Mouse (Mus musculus) stomach, embryonic 15.5 days (tissue): ENCODE measurements at regions not wholly inside any gene's neighbourhood (a gene's known extent, or its start where the extent isn't known, plus 50 kb on each side); places are given as distances from the start of the nearest gene placed in this dataset.

ENCODE experiments used
- ATAC-seq: fragments of 200-750 bp; cut with Nextera tagmentation; 2 replicates; pipeline ENCODE4 v1.8.0; 2017; ENCODE audit warnings: low read depth, moderate number of reproducible peaks, moderate TSS enrichment; ENCODE audit not compliant: insufficient read depth, low FRiP score
- H3K27ac ChIP-seq: fragments of 300-500 bp; sonication (generic); 2 replicates; pipeline ENCODE4 v1.5.1; 2015; ENCODE audit warnings: mild to moderate bottlenecking, inconsistent platforms
- H3K27me3 ChIP-seq: fragments of 300-500 bp; sonication (generic); replicated peaks from 2 replicates; pipeline ENCODE4 v1.6.1; 2015; ENCODE audit warnings: inconsistent platforms
- H3K36me3 ChIP-seq: fragments of 300-500 bp; sonication (generic); 2 replicates; pipeline ENCODE4 v1.6.1; 2015; ENCODE audit warnings: inconsistent platforms
- H3K4me1 ChIP-seq: fragments of 300-500 bp; sonication (generic); 2 replicates; pipeline ENCODE4 v1.6.1; 2015; ENCODE audit warnings: inconsistent platforms
- H3K4me2 ChIP-seq: fragments of 300-500 bp; sonication (generic); 2 replicates; pipeline ENCODE4 v1.6.1; 2015; ENCODE audit warnings: mild to moderate bottlenecking, inconsistent platforms
- H3K4me3 ChIP-seq: fragments of 300-500 bp; sonication (generic); replicated peaks from 2 replicates; pipeline ENCODE4 v1.5.1; 2015; ENCODE audit warnings: inconsistent platforms
- H3K9ac ChIP-seq: fragments of 300-500 bp; sonication (generic); 2 replicates; pipeline ENCODE4 v1.6.1; 2015; ENCODE audit warnings: inconsistent platforms
- H3K9me3 ChIP-seq: fragments of 300-500 bp; sonication (generic); 2 replicates; pipeline ENCODE4 v1.6.1; 2016; ENCODE audit warnings: inconsistent platforms
- WGBS: fragments of 180-500 bp; shearing (Covaris S2); methylation state at CpG from one replicate; pipeline ENCODE4 v1.1.7; 2015; 5-methylcytosine and 5-hydroxymethylcytosine counted together

DNA sequence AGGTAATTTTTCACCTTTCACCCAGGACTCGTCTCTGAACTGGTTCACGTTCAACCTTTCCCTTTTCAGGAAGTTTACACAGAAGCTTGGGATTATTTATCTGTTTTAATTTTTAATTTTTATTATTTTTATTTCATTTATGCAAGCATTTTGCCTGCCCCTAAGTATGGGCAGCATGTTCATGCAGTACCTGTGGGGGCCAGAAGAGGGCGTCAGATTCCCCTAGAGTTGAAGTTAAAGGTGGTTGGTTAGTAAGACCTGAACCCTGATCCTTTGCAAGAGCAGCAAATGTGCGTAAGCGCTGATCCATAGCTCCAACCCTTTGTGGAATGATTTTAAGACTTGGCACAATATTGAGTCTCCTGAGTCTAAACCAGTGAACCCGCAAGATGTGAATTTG, 271.7 kb upstream of the Rora start:
- Histone ChIP-seq H3K4me2 (no peak overlapping the region), H3K4me1 (no peaks in the 10 kb centered on the region), H3K4me3 (no peak overlapping the region), H3K9me3 (no peaks in the 10 kb centered on the region), H3K27ac (no peak overlapping the region), H3K36me3 (no peaks in the 10 kb centered on the region), H3K9ac (no peak overlapping the region), H3K27me3 (no peaks in the 10 kb centered on the region)
- no peak for ATAC-seq
- WGBS, result 79% methylated on average over 6 of the region's 6 CpGs

DNA sequence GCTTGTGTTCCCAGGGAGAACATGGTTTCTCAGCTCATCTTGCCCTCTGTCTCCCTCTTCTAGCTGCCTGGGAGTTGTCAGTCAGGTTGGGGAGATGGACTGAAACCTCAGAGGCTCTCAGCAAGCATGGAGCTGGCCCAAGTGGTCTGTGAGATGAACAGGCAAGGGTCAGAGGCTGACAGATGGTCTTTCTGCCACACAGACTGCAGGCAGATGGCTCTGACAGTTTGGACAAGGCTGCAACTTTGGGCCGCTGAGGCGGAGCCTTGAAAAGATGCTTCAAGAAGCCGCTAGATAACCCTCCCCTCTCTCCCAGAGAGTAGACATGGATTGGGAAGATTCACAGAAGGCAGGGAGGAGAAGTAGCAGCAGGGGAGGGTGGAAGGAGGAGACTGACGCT, 252.7 kb upstream of the Rora start:
- H3K36me3 ChIP-seq, result no peaks in the 10 kb centered on the region
- H3K27me3 ChIP-seq, result no peaks in the 10 kb centered on the region
- 57% methylated on average over 4 of the region's 4 CpGs for WGBS
- H3K9me3 ChIP-seq, result no peaks in the 10 kb centered on the region
- H3K4me2 ChIP-seq, result no peak overlapping the region
- H3K9ac ChIP-seq, result no peak overlapping the region
- no peak overlapping the region for H3K4me3 ChIP-seq
- no peak for ATAC-seq
- no peaks in the 10 kb centered on the region for H3K4me1 ChIP-seq
- no peak overlapping the region for H3K27ac ChIP-seq

DNA sequence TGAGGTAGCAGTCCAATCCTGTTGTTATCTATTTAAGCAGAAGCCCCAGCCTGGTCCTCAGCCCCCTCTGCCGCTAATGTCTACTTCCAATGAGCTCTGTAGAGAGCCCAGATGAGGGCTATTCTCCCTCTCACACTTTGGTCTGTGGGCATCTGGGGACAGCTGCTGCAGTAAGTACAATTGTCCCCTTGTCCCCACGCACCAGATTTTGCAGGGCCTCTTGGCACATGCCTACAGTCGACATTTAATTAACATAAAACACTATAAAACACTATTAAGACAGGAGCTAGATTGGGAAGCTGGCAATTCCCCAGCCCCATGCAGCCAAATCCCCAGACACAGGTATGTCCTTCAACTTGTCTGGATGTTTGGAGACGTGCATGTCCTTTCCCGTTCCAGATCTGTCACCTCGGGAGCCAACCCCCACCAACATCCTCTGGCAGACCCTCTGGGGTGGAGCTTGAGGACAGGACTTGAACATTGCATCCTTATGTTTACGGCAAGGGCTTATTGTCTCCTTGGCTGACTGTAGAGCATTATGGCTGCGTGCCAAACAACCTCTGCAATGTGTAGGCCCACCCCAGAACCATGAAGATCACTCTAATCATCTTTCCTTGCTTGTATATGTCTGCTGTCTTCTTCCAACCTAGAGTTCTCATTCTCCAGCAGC, 251.3 kb upstream of the Rora start:
- Histone ChIP-seq H3K9me3 (no peaks in the 10 kb centered on the region), H3K9ac (no peak overlapping the region), H3K4me3 (no peak overlapping the region), H3K4me1 (no peaks in the 10 kb centered on the region), H3K36me3 (no peaks in the 10 kb centered on the region), H3K4me2 (no peak overlapping the region), H3K27ac (no peak overlapping the region), H3K27me3 (no peaks in the 10 kb centered on the region)
- no peak; the same call in 1 of the 2 replicates for ATAC-seq
- 64% methylated on average over 8 of the region's 8 CpGs for WGBS

DNA sequence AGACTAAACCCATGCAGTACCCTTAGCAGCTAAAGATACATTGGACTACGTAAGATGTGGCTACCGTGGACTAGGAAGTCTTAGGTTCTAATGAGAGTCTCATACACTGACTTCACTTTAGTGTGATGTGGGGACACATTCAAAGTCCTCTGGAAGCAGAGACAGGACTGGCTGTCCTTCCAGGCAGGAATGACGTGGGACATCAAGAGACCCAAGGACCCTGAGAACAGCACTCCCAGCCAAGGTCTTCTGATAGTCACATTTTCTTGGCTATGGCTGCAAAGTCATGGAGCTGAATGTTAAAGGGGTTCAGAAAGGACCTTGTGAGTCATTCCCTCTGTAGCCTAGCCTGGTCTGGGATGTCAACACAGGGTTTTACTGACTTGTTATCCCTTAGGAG, 250.6 kb upstream of the Rora start:
- Histone ChIP-seq H3K27ac (no peak overlapping the region), H3K27me3 (no peaks in the 10 kb centered on the region), H3K36me3 (no peaks in the 10 kb centered on the region), H3K4me2 (no peak overlapping the region), H3K4me1 (no peaks in the 10 kb centered on the region), H3K4me3 (no peak overlapping the region), H3K9ac (no peak overlapping the region), H3K9me3 (no peaks in the 10 kb centered on the region)
- ATAC-seq, result no peak
- WGBS, result 92% methylated on average over 3 of the region's 3 CpGs

DNA sequence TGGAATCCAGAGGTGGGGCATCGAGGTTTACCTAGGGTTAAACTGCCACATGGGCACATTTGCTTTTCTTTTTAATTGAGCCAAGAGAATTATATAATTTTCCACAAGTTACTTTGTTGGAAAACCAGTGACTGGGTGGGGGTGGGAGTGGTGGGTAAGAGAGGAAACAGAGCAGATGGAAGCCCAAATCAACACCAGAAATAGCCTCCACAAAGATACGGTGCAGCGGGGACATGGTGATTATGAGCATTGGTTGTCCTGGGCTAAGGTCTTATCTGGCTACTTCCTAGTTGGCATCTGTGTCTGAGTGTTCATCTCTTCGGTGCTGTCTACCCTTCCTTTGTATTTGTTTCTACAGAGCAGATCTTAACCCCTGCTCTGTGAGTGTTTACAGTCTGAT, 250.1 kb upstream of the Rora start:
- no peaks in the 10 kb centered on the region for H3K36me3 ChIP-seq
- ATAC-seq, result no peak
- H3K27ac ChIP-seq, result no peak overlapping the region
- 77% methylated on average over 4 of the region's 4 CpGs for WGBS
- H3K27me3 ChIP-seq, result no peaks in the 10 kb centered on the region
- H3K4me2 ChIP-seq, result no peak overlapping the region
- no peak overlapping the region for H3K9ac ChIP-seq
- H3K4me3 ChIP-seq, result no peak overlapping the region
- no peaks in the 10 kb centered on the region for H3K9me3 ChIP-seq
- no peaks in the 10 kb centered on the region for H3K4me1 ChIP-seq

DNA sequence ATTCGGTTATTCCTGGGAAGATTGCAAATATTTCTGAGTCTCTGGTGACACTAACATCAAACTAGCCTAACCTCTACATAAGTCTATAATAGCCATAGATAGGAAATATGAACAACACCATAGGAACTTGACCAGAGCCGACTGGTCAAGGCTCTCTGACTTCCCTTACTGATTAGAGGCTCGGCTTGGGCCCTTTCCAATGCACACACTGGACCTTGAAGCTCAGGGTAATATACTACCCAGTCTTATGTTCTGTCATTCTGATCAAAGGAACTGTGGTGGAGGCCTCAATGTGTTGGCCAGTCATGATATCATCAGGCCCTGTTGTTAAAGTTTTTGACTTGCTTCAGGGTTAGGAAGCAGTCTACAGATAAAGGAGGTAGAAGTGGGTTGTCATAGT, 243.8 kb upstream of the Rora start:
- H3K4me2 ChIP-seq, result no peak overlapping the region
- no peak overlapping the region for H3K27ac ChIP-seq
- no peak overlapping the region for H3K9ac ChIP-seq
- no peaks in the 10 kb centered on the region for H3K36me3 ChIP-seq
- no peaks in the 10 kb centered on the region for H3K9me3 ChIP-seq
- H3K4me1 ChIP-seq, result no peaks in the 10 kb centered on the region
- WGBS, result 85% methylated on average over 3 of the region's 3 CpGs
- no peak overlapping the region for H3K4me3 ChIP-seq
- no peak for ATAC-seq
- H3K27me3 ChIP-seq, result no peaks in the 10 kb centered on the region

DNA sequence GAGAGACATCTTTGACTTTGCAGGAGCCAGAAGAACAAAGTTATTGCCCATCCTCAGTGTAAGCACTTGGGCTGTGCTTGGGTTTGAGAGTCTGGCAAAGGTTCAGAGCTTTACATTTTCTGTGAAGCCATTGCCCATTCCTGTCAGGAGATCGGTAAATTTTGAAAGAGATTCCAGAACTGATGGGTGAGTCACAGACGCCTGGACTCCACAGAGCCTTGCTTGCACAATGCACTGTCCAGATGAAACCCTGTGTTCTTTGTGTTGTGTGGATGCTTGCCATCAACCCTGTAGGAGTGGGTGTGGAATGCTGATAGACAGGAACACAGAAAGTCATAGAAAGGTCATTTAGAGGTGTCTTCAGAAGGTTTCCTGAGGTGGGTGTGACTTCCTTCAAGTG, 227.3 kb upstream of the Rora start:
- Histone ChIP-seq H3K4me1 (no peaks in the 10 kb centered on the region), H3K4me2 (no peak overlapping the region), H3K9me3 (no peaks in the 10 kb centered on the region), H3K27me3 (no peaks in the 10 kb centered on the region), H3K4me3 (no peak overlapping the region), H3K36me3 (no peaks in the 10 kb centered on the region), H3K9ac (no peak overlapping the region), H3K27ac (no peak overlapping the region)
- 71% methylated on average over 2 of the region's 2 CpGs for WGBS
- ATAC-seq, result no peak

DNA sequence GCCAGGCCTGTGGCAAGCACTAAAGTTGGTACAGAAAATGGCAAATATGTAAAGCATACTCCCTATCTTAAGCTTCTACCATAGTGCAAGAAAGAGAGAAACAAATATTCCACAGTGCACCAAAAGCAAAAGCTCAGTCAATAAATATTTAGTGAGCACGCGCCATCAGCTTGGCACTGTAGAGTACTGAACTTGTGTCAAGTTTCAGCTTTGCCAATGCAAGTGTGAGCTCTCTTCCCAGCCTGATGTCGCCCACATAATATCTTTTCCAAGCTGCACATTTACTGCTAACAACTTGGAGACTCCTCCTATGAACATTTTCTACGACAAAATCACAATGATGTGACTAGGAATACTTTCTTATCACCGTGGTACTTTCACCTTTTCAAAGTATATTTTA, 190.8 kb upstream of the Rora start:
- H3K4me2 ChIP-seq, result no peak overlapping the region
- H3K4me3 ChIP-seq, result no peak overlapping the region
- H3K27me3 ChIP-seq, result no peaks in the 10 kb centered on the region
- no peaks in the 10 kb centered on the region for H3K4me1 ChIP-seq
- WGBS, result 95% methylated on average over 5 of the region's 5 CpGs
- no peaks in the 10 kb centered on the region for H3K9me3 ChIP-seq
- no peak overlapping the region for H3K27ac ChIP-seq
- no peak overlapping the region for H3K9ac ChIP-seq
- H3K36me3 ChIP-seq, result no peaks in the 10 kb centered on the region
- no peak for ATAC-seq

DNA sequence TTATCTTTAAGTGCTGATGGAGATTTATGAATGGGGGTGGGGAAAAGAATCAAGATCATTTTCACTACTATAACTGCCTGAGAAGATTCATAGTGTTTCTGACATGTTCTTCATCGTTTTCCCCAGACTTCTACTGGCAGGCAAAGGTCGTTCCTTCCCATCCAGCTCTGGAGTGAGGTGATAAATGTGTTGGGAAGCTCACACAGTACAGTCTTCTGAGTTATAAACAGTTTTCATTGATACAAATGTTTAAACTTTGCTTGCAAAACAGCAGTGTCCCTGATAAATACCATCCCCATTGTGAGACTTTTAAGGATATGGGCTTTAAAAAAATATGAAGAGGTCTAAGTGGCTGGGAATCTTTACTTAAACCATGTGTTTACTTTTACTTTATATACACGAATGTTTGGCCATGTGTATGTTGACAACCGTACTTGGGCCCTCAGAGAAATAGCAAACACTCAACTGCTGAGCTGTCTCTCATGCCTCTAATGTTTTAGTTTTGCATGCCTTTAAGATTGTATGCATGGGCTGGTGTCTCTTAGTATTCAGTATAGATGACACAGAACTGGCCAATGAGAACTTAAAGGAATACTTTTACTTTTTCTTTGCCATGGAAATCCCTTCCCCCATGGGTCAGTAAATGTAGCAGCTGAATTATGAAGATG, 189.8 kb upstream of the Rora start:
- H3K27me3 ChIP-seq, result no peaks in the 10 kb centered on the region
- H3K27ac ChIP-seq, result no peak overlapping the region
- H3K36me3 ChIP-seq, result no peaks in the 10 kb centered on the region
- no peak overlapping the region for H3K9ac ChIP-seq
- H3K4me2 ChIP-seq, result no peak overlapping the region
- H3K9me3 ChIP-seq, result no peaks in the 10 kb centered on the region
- H3K4me3 ChIP-seq, result no peak overlapping the region
- ATAC-seq, result no peak
- WGBS, result 27% methylated on average over 4 of the region's 4 CpGs
- no peaks in the 10 kb centered on the region for H3K4me1 ChIP-seq

DNA sequence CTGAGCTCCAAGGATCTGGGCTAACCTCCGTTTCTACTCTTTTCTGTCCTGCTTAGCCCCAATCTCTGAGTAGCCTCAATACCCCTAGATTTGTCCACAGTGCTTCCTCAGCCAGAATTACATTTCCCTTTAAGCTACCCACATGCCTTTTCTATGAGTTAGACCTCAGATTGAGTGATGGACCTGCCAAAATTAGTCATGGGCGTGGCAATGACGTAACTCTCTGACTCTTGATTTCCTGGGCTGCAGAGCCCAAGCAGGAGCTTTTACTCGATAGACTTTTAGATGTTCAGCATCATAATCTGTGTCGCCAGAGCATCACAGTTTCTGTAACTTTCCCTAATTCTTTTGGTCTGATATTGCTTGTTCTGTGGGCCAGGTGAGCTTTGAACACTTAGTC, 186.9 kb upstream of the Rora start:
- H3K9me3 ChIP-seq, result no peaks in the 10 kb centered on the region
- 73% methylated on average over 5 of the region's 5 CpGs for WGBS
- no peaks in the 10 kb centered on the region for H3K4me1 ChIP-seq
- no peak for ATAC-seq
- H3K4me3 ChIP-seq, result no peak overlapping the region
- H3K36me3 ChIP-seq, result no peaks in the 10 kb centered on the region
- no peak overlapping the region for H3K9ac ChIP-seq
- no peaks in the 10 kb centered on the region for H3K27me3 ChIP-seq
- no peak overlapping the region for H3K4me2 ChIP-seq
- no peak overlapping the region for H3K27ac ChIP-seq

DNA sequence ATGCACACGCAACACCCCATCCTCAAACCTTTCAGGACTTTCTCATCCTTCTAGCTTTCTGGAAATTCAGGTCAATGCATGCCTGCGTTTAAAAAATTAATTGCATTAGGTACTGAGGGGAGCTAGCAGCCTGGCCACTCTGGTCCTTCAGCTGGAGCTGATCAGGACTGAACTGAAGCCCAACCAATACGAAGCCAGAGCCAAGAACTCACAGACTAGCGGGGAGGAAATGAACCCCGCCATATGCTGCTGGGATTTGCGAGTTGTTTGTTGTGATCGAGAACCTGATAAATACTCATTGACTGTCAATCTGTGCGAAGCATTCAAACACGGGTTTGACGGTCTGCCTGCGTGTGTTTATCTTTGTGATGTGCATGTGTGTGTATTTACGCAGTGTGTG, 177.2 kb upstream of the Rora start:
- H3K27ac ChIP-seq, result no peak overlapping the region
- H3K9ac ChIP-seq, result no peak overlapping the region
- WGBS, result 80% methylated on average over 12 of the region's 12 CpGs
- H3K4me2 ChIP-seq, result no peak overlapping the region
- H3K4me3 ChIP-seq, result no peak overlapping the region
- no peaks in the 10 kb centered on the region for H3K36me3 ChIP-seq
- no peaks in the 10 kb centered on the region for H3K27me3 ChIP-seq
- H3K9me3 ChIP-seq, result no peaks in the 10 kb centered on the region
- H3K4me1 ChIP-seq, result no peaks in the 10 kb centered on the region
- no peak for ATAC-seq

DNA sequence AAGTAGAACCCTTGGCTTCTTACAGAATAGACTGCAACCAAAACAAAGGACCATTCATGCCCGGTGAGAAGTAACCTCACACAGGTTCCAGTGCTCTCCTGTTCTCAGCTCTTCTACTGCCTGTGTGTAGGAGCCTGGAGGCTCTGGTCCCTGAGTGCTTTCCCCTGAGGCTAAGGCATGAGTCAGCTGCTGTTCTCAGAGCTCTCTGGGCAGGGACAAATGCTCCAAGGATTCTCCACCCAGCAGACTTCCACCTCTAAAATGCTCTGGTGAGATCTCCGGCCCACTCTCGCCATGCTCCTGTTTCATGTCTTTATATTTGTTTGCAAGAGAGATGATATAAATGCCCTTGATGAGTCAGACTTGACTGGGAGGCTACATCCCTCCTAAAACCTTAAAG, 176.1 kb upstream of the Rora start:
- 77% methylated on average over 3 of the region's 3 CpGs for WGBS
- H3K27ac ChIP-seq, result no peak overlapping the region
- no peaks in the 10 kb centered on the region for H3K27me3 ChIP-seq
- H3K4me1 ChIP-seq, result no peaks in the 10 kb centered on the region
- H3K9me3 ChIP-seq, result no peaks in the 10 kb centered on the region
- H3K9ac ChIP-seq, result no peak overlapping the region
- no peak overlapping the region for H3K4me2 ChIP-seq
- no peak overlapping the region for H3K4me3 ChIP-seq
- no peaks in the 10 kb centered on the region for H3K36me3 ChIP-seq
- ATAC-seq, result no peak

DNA sequence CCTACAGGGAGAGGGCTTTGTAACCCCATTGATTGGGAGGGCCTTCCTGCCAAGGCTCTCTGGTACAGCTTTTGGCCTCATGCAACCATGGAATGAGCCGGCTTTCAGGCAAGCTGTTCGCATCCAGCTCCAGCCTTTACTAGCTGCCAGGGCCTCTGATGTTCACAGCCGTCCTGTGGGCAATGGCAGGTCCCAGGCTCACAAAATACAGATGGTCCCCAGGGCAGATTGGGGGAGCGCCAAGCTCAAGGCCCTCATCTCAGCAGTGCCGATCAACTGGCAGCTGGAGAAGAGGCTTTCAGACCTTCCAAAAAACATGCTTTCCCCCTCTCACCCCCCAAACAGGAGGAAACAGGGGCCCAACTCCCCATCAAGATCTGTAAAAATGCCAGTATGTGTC, 166.9 kb upstream of the Rora start:
- Histone ChIP-seq H3K36me3 (no peaks in the 10 kb centered on the region), H3K4me3 (no peak overlapping the region), H3K9me3 (no peaks in the 10 kb centered on the region), H3K4me2 (no peak overlapping the region), H3K9ac (no peak overlapping the region), H3K4me1 (no peaks in the 10 kb centered on the region), H3K27ac (no peak overlapping the region), H3K27me3 (no peaks in the 10 kb centered on the region)
- WGBS, result 79% methylated on average over 5 of the region's 5 CpGs
- ATAC-seq, result no peak
